Mouse (Mus musculus) spleen, postnatal 14 days (tissue): ENCODE measurements at regions not wholly inside any gene's neighbourhood (a gene's known extent, or its start where the extent isn't known, plus 50 kb on each side); places are given as distances from the start of the nearest gene placed in this dataset.

ENCODE experiments used
- DNase-seq, 2 experiments: peaks; one replicate each; pipeline ENCODE4 v3.0.0; 2021 to 2022; ENCODE audit warnings: low spot score in 2 of 2

- no peak for DNase-seq
Observed at GRCm38 (mm10) chr16:76078219-76078618, 56.1 kb upstream of the Samsn1 start.

GRCm38 (mm10) chr16:76076231-76076630 is 54.1 kb upstream of the Samsn1 start:
- no peak for DNase-seq
